In the genomic region with DNA sequence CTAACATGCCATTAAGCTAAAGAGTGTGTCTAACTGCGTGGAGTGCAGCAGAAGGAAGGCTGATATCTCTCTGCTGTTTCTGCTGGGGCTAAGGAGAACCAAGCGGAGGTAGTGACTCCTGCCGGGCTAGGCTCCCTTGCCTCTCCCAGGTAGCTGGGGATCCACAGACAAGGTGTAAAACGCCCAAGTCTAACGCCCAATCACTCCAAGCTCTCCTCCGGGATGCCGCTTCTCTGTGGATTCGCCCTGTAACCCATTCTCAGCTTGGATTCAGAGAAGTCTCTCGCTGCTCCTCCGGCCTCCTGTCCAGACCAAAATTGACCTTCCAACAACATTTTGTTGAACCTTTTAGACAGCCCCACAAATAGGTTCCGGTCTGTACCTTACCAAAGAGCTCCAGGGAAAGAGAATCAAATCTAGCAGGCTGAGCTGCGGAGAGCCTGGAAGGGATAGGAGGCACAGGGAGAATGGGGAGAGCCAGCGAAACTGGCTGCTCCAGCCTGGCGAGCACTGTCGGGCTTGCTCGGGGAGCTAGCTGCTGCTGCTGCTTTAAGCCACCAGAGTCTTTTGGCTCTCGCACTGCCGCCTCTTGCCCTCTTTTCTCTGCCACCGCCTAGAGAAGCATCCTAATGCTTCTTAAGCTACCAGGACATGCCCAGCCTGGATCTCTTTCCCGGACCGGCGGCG, we compare ENCODE assay signal across 8 mouse cellular contexts. TPM values are rescaled to one million over a fixed set of nuclear protein-coding genes. Genes with fewer than 3 reads are reported as not detected.
DNase-seq lines count a peak whose midpoint lies in the region; ATAC-seq and TF ChIP-seq lines count a peak whose summit lies in the region.

No protein-coding gene starts in this region.

- DNase-seq in layer of hippocampus, adult 9-11 months: peak; percentile 17
- no peak for DNase-seq in layer of hippocampus, adult 9-10 months (ENCODE audit: low spot score)
- peak; percentile 82 for DNase-seq in brain, embryonic 14.5 days (ENCODE audit: low read depth)
- peak; percentile 29 to 34 for DNase-seq in layer of hippocampus, postnatal 36 days
- DNase-seq in natural killer cell, adult 2 months (ENCODE audit: low spot score in 2 of 2): no peak
- no peak for DNase-seq in gastrocnemius, adult 18-20 months (ENCODE audit: low spot score)

- H3K36me3 ChIP-seq in forebrain, embryonic 16.5 days (ENCODE audit: control insufficient read depth, insufficient read depth): no peaks in the 10 kb centered on the region
- no peaks in the 10 kb centered on the region for H3K36me3 ChIP-seq in midbrain, embryonic 13.5 days

- WGBS in forebrain, embryonic 16.5 days: 1% methylated on average over 23 of the region's 23 CpGs
- 1% methylated on average over 23 of the region's 23 CpGs for WGBS in midbrain, embryonic 13.5 days

- no peak for TF ChIP-seq CTCF in brain, embryonic 14.5 days (IDR thresholded peaks at IDR 0.05; ENCODE audit: borderline replicate concordance, extremely low read depth, insufficient read depth, insufficient read length)

- peak; percentile 63 for ATAC-seq in forebrain, embryonic 16.5 days
- peak; percentile 54; the same call in 1 of the 2 replicates for ATAC-seq in midbrain, embryonic 13.5 days

- peak overlapping the region; percentile 83 for H3K9ac ChIP-seq in forebrain, embryonic 16.5 days (replicated peaks; ENCODE audit: low read depth, low read length)
- H3K9ac ChIP-seq in midbrain, embryonic 13.5 days (replicated peaks): peak overlapping the region; percentile 81

- no peak for TF ChIP-seq POLR2A in brain, embryonic 14.5 days (IDR thresholded peaks at IDR 0.05; ENCODE audit: borderline replicate concordance, extremely low read depth, insufficient read depth, insufficient read length, poor library complexity, severe bottlenecking)

- 0 out of 2 replicates have a peak, but pooled peaks cover 8% of the 10 kb centered on the region for H3K4me1 ChIP-seq in forebrain, embryonic 16.5 days (replicated peaks; ENCODE audit: control insufficient read depth, insufficient read depth, low read length)
- H3K4me1 ChIP-seq in midbrain, embryonic 13.5 days (replicated peaks): peaks cover 24% of the 10 kb centered on the region

- no peaks in the 10 kb centered on the region for H3K27me3 ChIP-seq in forebrain, embryonic 16.5 days (replicated peaks; ENCODE audit: control insufficient read depth, insufficient read depth, low read length)
- no peaks in the 10 kb centered on the region for H3K27me3 ChIP-seq in midbrain, embryonic 13.5 days

- peak overlapping the region; percentile 89 for H3K27ac ChIP-seq in forebrain, embryonic 16.5 days (ENCODE audit: low read length)
- peak overlapping the region; percentile 94 for H3K27ac ChIP-seq in midbrain, embryonic 13.5 days

- H3K9me3 ChIP-seq in forebrain, embryonic 16.5 days (ENCODE audit: control insufficient read depth, low read length): no peaks in the 10 kb centered on the region
- H3K9me3 ChIP-seq in midbrain, embryonic 13.5 days: no peaks in the 10 kb centered on the region

- H3K4me3 ChIP-seq in forebrain, embryonic 16.5 days (replicated peaks; ENCODE audit: low read length): peak overlapping the region; percentile 74
- H3K4me3 ChIP-seq in midbrain, embryonic 13.5 days (replicated peaks): peak overlapping the region; percentile 80

- H3K4me2 ChIP-seq in forebrain, embryonic 16.5 days (ENCODE audit: low read length): peak overlapping the region; percentile 90
- peak overlapping the region; percentile 90 for H3K4me2 ChIP-seq in midbrain, embryonic 13.5 days (replicated peaks)

RNA-seq across cellular contexts. Expression of a gene that starts 26.1 kb away (rescaled TPM):
- 28.5 and 35.3 TPM in 2 replicates for polyA plus RNA-seq in brain, embryonic 14.5 days (2012; rRNA removed)
- polyA plus RNA-seq in forebrain, embryonic 16.5 days (2015; fragmentation: Nextera tagmentation; extraction: Ambion mirVana): 36.4 and 46.5 TPM in 2 replicates
- 10 to 100 TPM; 58.6 to 63.5 TPM for total RNA-seq in layer of hippocampus, postnatal 36 days (2021)
- 41.2 TPM in 2 replicates for polyA plus RNA-seq in midbrain, embryonic 13.5 days (2015; fragmentation: Nextera tagmentation; extraction: Ambion mirVana)
- 1 to 10 TPM in 1 of 2 experiments, under 1 TPM in 1; 0.98 to 1.2 TPM for total RNA-seq in gastrocnemius, adult 18-20 months (2021)

Comparison
In these comparisons a context has a peak if more than half of its experiments do, and no peak if none do; other contexts are left out.
1. DNase-seq: peak in layer of hippocampus, adult 9-11 months (single experiment), brain, embryonic 14.5 days (single experiment) and layer of hippocampus, postnatal 36 days (2 of 2); none in layer of hippocampus, adult 9-10 months (single experiment), natural killer cell, adult 2 months (0 of 2) and gastrocnemius, adult 18-20 months (single experiment).